Mouse (Mus musculus) kidney, embryonic 16.5 days (tissue): ENCODE measurements around the gene Ldb1. TPM values are rescaled to one million over a fixed set of nuclear protein-coding genes. Genes with fewer than 3 reads are reported as not detected.

Experiments
- ATAC-seq: fragments of 200-750 bp; cut with Nextera tagmentation; 2 replicates; pipeline ENCODE4 v1.8.0; 2017; ENCODE audit warnings: moderate TSS enrichment; ENCODE audit not compliant: low FRiP score, low TSS enrichment
- H3K27ac ChIP-seq: fragments of 300-500 bp; sonication (generic); 2 replicates; pipeline ENCODE4 v1.5.1; 2014; ENCODE audit warnings: low read length
- H3K27me3 ChIP-seq: fragments of 300-500 bp; sonication (generic); 2 replicates; pipeline ENCODE4 v1.6.1; 2014; ENCODE audit warnings: low read length, control low read depth, mixed read lengths; ENCODE audit not compliant: insufficient read depth
- H3K36me3 ChIP-seq: fragments of 300-500 bp; sonication (generic); 2 replicates; pipeline ENCODE4 v1.6.1; 2014; ENCODE audit warnings: low read length, control low read depth, mixed read lengths; ENCODE audit not compliant: insufficient read depth
- H3K4me1 ChIP-seq: fragments of 300-500 bp; sonication (generic); 2 replicates; pipeline ENCODE4 v1.6.1; 2014; ENCODE audit warnings: low read length, control low read depth, mixed read lengths; ENCODE audit not compliant: insufficient read depth
- H3K4me2 ChIP-seq: fragments of 300-500 bp; sonication (generic); replicated peaks from 2 replicates; pipeline ENCODE4 v1.6.1; 2014; ENCODE audit warnings: low read depth, low read length
- H3K4me3 ChIP-seq: fragments of 300-500 bp; sonication (generic); 2 replicates; pipeline ENCODE4 v1.5.1; 2014; ENCODE audit warnings: mild to moderate bottlenecking, low read length
- H3K9ac ChIP-seq: fragments of 300-500 bp; sonication (generic); replicated peaks from 2 replicates; pipeline ENCODE4 v1.6.1; 2014; ENCODE audit warnings: low read length
- H3K9me3 ChIP-seq: fragments of 300-500 bp; sonication (generic); 2 replicates; pipeline ENCODE4 v1.6.1; 2016; ENCODE audit warnings: low read length, control low read depth
- WGBS: fragments of 180-500 bp; shearing (Covaris S2); extraction: QIAGEN DNeasy Blood & Tissue Kit; methylation state at CpG from one replicate; pipeline ENCODE4 v1.1.7; 2014; 5-methylcytosine and 5-hydroxymethylcytosine counted together
- polyA plus RNA-seq: library from polyadenylated mRNA; unstranded; fragments of >200 nt; fragmentation: Nextera tagmentation; extraction: Ambion mirVana; gene quantifications from 2 replicates; pipeline ENCODE4 v1.2.1, GENCODE M21; 2015

Gene Ldb1
- polyA plus RNA-seq, 1 experiment from 2014 or later = 88.2 TPM

DNA sequence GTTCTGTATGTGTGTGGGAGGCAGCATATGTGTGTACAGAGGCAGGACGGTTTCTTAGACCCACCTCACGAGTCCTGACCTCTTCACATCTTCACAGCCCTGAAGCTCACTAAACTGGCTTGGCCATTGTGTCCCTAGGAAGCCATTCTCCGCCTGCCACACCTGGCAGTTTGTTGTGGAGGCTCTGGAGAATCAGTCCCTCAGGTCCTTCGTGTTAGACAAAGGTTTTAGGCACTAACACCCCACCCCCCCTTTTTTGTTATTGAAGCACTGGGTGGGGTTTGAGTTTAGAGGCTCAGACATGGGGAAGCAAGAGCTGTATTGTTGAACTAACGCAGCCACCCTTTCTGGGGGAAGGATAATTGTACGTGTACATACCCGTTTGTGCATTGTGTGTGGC is 28.3 kb upstream of the Ldb1 start:
- Histone ChIP-seq H3K36me3 (peaks cover 39% of the 10 kb centered on the region), H3K4me3 (no peak overlapping the region), H3K4me2 (no peak overlapping the region), H3K27ac (no peak overlapping the region), H3K9me3 (no peaks in the 10 kb centered on the region), H3K9ac (no peak overlapping the region), H3K27me3 (no peaks in the 10 kb centered on the region), H3K4me1 (peaks cover 14% of the 10 kb centered on the region)
- no peak for ATAC-seq
- 84% methylated on average over 7 of the region's 7 CpGs for WGBS

DNA sequence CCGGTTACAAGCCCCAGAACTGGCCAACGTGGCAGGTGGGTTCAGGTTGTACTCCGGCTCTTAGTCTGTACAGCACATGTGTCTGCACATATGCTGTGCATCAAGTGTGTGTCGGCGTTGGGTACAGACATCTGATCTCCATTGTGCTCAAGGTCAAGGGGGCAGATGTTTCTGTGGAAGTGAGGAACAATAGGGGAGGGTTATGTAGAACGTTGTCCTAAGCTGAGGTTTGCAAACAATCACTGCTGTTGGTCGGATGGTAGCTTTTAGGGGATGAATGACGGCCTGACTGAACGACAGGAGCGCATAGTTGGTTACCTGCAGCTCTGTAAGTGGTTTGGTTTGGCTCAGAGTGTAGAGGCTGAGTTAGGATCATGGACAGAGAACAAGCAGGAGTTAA is 23.0 kb upstream of the Ldb1 start:
- peaks cover 79% of the 10 kb centered on the region for H3K36me3 ChIP-seq
- H3K9ac ChIP-seq = no peak overlapping the region
- H3K4me3 ChIP-seq = no peak overlapping the region
- H3K27ac ChIP-seq = no peak overlapping the region
- H3K4me2 ChIP-seq = no peak overlapping the region
- no peaks in the 10 kb centered on the region for H3K27me3 ChIP-seq
- 80% methylated on average over 10 of the region's 10 CpGs for WGBS
- H3K4me1 ChIP-seq = no peaks in the 10 kb centered on the region
- H3K9me3 ChIP-seq = no peaks in the 10 kb centered on the region
- no peak for ATAC-seq

DNA sequence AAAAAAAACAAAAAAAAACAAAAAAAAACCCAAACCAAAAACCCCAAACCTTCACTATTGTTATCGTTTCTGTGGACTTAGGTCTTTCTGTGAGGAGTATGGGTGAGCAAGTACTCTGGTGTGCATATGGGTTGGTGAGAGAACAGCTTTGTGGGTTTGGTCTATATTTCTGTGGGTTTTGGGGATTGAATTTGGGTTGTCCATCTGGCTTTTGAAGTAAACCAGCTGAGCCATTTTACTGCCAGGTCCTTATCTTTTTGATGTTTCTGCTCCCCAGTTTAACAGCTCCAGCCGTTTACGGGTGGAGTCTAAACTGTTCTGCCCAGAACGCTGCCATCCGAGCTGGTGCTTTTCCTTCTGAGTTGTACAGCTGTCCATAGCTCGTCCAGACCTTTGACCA is 15.8 kb upstream of the Ldb1 start:
- ATAC-seq = no peak
- Histone ChIP-seq H3K9me3 (no peaks in the 10 kb centered on the region), H3K4me3 (no peak overlapping the region), H3K36me3 (peaks cover 45% of the 10 kb centered on the region), H3K9ac (no peak overlapping the region), H3K27ac (no peak overlapping the region), H3K4me1 (peaks cover 11% of the 10 kb centered on the region), H3K4me2 (no peak overlapping the region), H3K27me3 (no peaks in the 10 kb centered on the region)
- WGBS = 74% methylated on average over 6 of the region's 6 CpGs

- Histone ChIP-seq H3K4me3 (no peak overlapping the region), H3K9me3 (no peaks in the 10 kb centered on the region), H3K27me3 (no peaks in the 10 kb centered on the region), H3K4me1 (peaks cover 11% of the 10 kb centered on the region), H3K27ac (no peak overlapping the region), H3K4me2 (peak overlapping the region; percentile 64), H3K36me3 (peaks cover 21% of the 10 kb centered on the region), H3K9ac (no peak overlapping the region)
- 96% methylated on average over 7 of the region's 7 CpGs for WGBS
- ATAC-seq = no peak
Measured at GRCm38 (mm10) chr19:46058466-46058865, 13.5 kb upstream of the Ldb1 start.

GRCm38 (mm10) chr19:46056947-46057607 is 12.1 kb upstream of the Ldb1 start:
- Histone ChIP-seq H3K4me2 (peak overlapping the region; percentile 64), H3K9me3 (no peaks in the 10 kb centered on the region), H3K4me3 (peak overlapping the region; percentile 91), H3K4me1 (peaks cover 11% of the 10 kb centered on the region), H3K27me3 (no peaks in the 10 kb centered on the region), H3K36me3 (peaks cover 8% of the 10 kb centered on the region), H3K9ac (peak overlapping the region; percentile 81), H3K27ac (peak overlapping the region; percentile 95)
- peak; percentile 82 for ATAC-seq
- WGBS = under 1% methylated on average over 31 of the region's 42 CpGs

DNA sequence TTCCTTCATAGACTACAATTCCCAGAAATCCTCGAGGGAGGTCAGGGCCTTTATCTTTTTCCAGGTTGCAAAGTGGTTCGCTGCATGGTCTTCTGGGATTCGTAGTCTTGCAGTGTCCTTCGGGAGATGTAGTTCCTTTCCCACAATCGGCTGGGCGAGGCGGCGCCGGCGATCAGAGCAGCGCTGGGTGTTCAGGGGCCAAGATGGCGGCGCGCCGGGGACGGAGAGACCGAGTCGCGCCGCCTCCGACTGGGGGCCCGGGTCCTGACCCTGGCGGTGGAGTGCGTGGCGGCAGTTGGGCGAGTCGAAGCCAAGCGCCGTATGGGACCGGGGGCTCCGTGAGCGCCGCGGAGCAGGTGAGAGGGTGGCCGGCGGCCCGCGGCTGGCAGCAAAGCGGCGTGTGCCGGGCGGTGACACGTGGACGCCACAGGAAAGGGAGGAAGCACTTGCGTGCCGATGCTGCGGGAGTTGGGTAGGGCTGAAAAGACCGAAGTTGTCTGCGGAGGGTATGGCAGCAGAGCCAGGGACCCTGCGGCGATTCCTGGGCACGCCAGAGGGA is 11.5 kb upstream of the Ldb1 start:
- peak overlapping the region; percentile 64 for H3K4me2 ChIP-seq
- peak overlapping the region; percentile 95 for H3K27ac ChIP-seq
- H3K36me3 ChIP-seq = peaks cover 1% of the 10 kb centered on the region; the same call in 1 of the 2 replicates
- peak overlapping the region; percentile 81 for H3K9ac ChIP-seq
- no peaks in the 10 kb centered on the region for H3K9me3 ChIP-seq
- H3K4me1 ChIP-seq = peaks cover 11% of the 10 kb centered on the region
- H3K4me3 ChIP-seq = peak overlapping the region; percentile 91
- H3K27me3 ChIP-seq = no peaks in the 10 kb centered on the region
- ATAC-seq = peak; percentile 97
- WGBS = under 1% methylated on average over 52 of the region's 52 CpGs

- no peaks in the 10 kb centered on the region for H3K27me3 ChIP-seq
- H3K9me3 ChIP-seq = no peaks in the 10 kb centered on the region
- peaks cover 11% of the 10 kb centered on the region for H3K4me1 ChIP-seq
- H3K9ac ChIP-seq = peak overlapping the region; percentile 51
- ATAC-seq = peak; percentile 80
- under 1% methylated on average over 11 of the region's 11 CpGs for WGBS
- peak overlapping the region; percentile 95 for H3K27ac ChIP-seq
- H3K4me3 ChIP-seq = peak overlapping the region; percentile 91
- peak overlapping the region; percentile 64 for H3K4me2 ChIP-seq
- no peaks in the 10 kb centered on the region for H3K36me3 ChIP-seq
Measured at GRCm38 (mm10) chr19:46055752-46056387, 10.9 kb upstream of the Ldb1 start.

DNA sequence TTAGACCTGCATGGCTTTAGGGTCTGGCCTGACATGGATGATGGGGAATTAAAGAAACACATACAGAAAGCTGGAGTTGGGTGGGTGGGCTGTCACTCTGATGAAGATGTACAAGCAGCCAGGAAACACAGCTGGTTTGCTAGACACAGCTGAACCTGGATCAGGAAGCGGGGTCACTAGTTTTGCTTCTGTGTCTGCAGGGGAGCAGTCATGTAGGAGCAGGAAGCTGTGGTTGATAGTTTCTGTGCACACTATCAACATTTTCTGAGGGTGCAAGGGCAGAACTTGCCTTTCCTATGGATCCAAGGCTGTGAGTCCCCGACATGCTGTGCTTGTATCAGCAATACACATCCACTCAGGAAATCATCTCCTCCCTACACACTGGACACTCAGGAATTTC is 5.4 kb upstream of the Ldb1 start:
- WGBS = 71% methylated on average over 2 of the region's 2 CpGs
- Histone ChIP-seq H3K36me3 (no peaks in the 10 kb centered on the region), H3K27ac (no peak overlapping the region), H3K9ac (no peak overlapping the region), H3K9me3 (no peaks in the 10 kb centered on the region), H3K4me3 (no peak overlapping the region), H3K27me3 (no peaks in the 10 kb centered on the region), H3K4me1 (peaks cover 18% of the 10 kb centered on the region), H3K4me2 (no peak overlapping the region)
- no peak for ATAC-seq

DNA sequence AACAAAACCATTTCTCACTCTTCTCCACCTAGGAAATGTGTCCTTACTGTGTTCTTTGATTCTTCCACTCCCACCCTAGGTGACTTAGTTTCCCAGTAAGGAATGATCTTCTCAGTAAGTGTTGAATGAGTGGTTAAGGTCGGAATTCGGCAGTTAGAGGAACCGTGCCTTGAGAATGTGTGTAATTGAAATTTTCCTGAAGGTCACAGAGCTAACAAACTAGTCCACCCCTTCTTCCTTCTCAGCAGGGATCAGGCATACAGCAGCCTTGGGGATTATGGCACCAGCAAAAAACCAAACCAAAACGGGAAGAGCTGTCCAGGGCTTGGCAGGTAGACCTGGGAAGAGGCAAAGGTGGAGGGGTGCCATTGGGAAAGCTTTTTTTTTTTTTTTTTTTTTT is 4.1 kb upstream of the Ldb1 start:
- Histone ChIP-seq H3K36me3 (no peaks in the 10 kb centered on the region), H3K27ac (no peak overlapping the region), H3K9ac (no peak overlapping the region), H3K4me1 (peaks cover 20% of the 10 kb centered on the region), H3K27me3 (no peaks in the 10 kb centered on the region), H3K4me3 (no peak overlapping the region), H3K4me2 (no peak overlapping the region), H3K9me3 (no peaks in the 10 kb centered on the region)
- WGBS = 62% methylated on average over 4 of the region's 4 CpGs
- no peak for ATAC-seq

DNA sequence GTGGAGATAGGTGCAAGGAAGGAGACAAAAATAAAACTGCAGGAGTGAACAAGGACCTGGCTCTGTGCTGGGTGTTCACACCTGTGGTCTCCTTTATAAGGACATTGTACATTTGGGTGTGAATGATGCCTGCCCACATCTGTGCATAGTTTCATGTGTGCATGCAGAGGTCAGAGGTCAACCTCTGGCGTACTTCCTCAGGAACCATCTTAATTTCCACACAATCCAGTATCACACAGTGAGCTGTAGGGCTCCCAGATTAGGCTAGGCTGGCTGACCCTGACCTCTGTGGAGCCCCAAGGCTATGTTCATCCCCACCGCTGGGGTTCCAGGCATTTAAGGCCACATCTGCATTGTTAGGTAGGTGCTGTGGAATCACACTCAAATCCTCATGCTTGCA is 2.4 kb upstream of the Ldb1 start:
- Histone ChIP-seq H3K4me3 (no peak overlapping the region), H3K27ac (peak overlapping the region; percentile 24; the same call in 1 of the 2 replicates), H3K4me2 (no peak overlapping the region), H3K4me1 (peaks cover 37% of the 10 kb centered on the region), H3K9ac (no peak overlapping the region), H3K9me3 (no peaks in the 10 kb centered on the region), H3K36me3 (no peaks in the 10 kb centered on the region), H3K27me3 (no peaks in the 10 kb centered on the region)
- 86% methylated on average over 2 of the region's 2 CpGs for WGBS
- no peak for ATAC-seq
